Mouse (Mus musculus): ENCODE results near the gene Heyl. TPM values are rescaled to one million over a fixed set of nuclear protein-coding genes. Genes with fewer than 3 reads are reported as not detected.

The Heyl gene
- not detected in 2 replicates for total RNA-seq (2017)

DNA sequence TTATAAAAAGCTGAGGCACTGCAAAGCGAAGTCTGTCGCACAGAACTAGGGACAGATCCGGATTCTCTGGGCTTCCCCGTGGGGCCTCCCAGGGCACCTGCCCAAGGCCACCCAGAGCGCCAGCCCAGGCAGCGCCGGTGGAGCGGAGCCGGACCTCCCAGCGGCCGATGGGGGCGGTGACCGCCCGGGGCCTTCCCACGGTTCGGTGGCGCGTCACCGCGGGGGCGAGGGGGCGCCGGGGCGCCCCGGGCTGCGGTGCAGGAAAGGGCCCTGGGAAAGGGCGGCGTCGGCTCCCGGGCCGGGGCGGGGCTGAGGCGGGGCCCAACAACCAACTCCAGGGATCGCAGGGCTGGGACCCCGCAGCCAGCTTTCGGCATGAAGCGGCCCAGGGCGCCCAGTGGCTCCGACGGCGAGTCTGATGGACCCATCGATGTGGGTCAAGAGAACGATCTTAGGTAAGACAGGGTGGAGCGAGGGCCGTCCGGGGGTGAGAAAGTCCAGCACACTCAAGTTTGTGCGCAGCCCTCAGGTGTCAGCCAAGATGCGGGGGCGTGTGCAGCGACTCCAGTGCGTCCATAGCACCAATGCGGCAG lies at the start of gene Heyl:
Gene Heyl (plus strand): TSS at position 65 of the 593 bp plus-strand sequence.
- peak; percentile 46 to 51; a peak in 2 of 4 replicates for ATAC-seq (replicated peaks in 1 of 2; ENCODE audit: insufficient read depth in 1 of 2, low FRiP score in 2 of 2, low TSS enrichment in 1 of 2, low read depth in 1 of 2, poor library complexity in 2 of 2, severe bottlenecking in 2 of 2)

DNA sequence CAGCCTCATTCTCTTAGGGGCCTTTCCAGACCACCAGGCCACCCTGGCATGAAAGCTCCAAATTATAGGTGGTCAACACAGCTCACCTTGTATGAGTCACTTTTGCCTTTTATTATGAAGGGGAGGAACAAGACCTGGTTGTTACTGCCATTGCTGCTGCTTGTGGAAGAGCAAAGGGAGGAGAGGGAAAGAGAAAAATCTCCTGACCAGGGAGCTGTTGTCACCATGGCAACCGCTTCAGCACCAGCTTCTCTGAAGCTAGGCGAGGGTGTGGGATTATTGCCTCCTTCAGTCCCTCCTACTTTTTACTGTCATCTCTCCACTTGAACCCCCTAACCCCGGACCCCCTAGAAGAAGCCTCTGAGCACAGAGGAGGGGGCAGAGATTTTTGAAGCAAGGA lies 48.5 kb upstream of the Heyl start:
- ATAC-seq (replicated peaks in 1 of 2; ENCODE audit: insufficient read depth in 1 of 2, low FRiP score in 2 of 2, low TSS enrichment in 1 of 2, low read depth in 1 of 2, poor library complexity in 2 of 2, severe bottlenecking in 2 of 2) = no peak

DNA sequence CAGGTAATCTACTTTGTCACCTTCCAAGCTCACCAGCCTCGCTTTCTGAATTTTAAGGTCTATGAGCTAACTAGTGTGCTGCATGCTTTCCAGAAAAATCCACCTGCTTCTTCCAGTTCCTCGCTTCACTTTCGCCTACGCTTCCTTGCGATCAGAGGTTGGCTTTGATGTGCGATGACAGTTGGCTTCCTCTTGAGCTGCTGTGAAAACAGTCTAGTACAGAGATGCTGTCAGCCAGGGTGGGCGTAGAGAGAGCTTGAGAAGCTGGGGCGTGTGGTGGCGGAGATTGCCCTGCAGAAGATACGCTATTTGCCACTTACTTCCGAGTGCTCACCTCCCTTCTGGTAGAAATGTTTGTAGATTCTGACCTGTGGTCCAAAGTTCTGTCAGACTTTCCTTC lies 41.0 kb upstream of the Heyl start:
- no peak for ATAC-seq (replicated peaks in 1 of 2; ENCODE audit: insufficient read depth in 1 of 2, low FRiP score in 2 of 2, low TSS enrichment in 1 of 2, low read depth in 1 of 2, poor library complexity in 2 of 2, severe bottlenecking in 2 of 2)

DNA sequence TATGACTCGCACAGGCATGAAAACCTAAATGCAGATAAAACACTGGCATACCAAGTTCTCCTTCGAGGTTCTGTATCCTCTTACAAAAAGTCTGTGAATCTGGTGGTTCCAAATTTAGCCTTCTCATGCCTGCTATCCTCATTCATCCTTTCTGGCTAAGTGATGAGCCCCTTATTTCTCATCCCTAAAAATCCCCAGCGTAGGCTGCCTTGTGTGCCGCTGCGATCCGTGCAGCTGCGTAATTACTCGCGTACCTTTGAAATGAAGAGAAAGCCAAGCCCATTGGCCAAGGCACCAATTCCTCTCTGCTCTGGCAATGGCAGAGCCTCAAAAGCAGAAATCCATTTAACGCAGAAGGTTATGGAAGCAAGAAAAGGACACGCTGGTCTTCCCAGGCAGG lies 39.6 kb upstream of the Heyl start:
- ATAC-seq (replicated peaks in 1 of 2; ENCODE audit: insufficient read depth in 1 of 2, low FRiP score in 2 of 2, low TSS enrichment in 1 of 2, low read depth in 1 of 2, poor library complexity in 2 of 2, severe bottlenecking in 2 of 2) = no peak

DNA sequence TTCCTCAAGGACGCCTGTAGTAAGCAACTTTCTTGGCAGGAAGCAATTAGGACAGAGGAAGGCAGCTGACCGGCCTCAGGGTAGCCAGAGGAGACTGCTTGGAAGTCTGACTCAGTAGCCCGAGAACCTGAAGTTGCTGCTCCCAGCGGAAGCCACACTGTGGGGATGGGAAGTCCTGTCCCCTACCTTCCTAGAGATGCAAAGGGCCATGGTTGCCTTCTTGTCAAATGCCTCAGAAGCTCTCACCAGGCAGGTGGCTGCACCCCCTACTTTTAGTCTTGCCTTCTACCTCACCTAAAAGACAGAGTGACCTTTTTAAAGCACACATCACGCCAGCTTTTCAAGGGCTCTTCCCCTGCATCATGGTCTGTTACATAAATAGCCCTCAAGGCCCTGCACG lies 36.7 kb upstream of the Heyl start:
- ATAC-seq (replicated peaks in 1 of 2; ENCODE audit: insufficient read depth in 1 of 2, low FRiP score in 2 of 2, low TSS enrichment in 1 of 2, low read depth in 1 of 2, poor library complexity in 2 of 2, severe bottlenecking in 2 of 2) = no peak

DNA sequence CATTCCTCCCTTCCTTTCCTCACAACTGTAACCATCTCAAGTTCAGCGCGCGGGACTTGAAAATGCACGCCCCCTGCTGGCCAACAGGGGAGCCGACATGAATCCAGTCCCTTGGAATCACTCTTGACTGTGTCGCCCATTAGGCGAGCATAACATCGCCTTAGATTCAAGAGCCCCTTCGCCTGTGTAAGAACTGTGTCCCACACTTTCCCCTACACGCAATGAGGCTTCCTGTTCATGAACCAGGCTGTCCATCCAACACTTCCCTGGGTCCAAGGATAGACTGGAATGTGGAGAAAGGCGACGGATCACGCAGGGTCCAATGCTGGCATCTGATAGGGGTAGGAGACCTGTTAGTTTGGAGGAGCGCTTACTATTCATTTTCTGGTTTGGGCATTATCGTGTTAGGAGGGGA lies 32.6 kb upstream of the Heyl start:
- ATAC-seq (replicated peaks in 1 of 2; ENCODE audit: insufficient read depth in 1 of 2, low FRiP score in 2 of 2, low TSS enrichment in 1 of 2, low read depth in 1 of 2, poor library complexity in 2 of 2, severe bottlenecking in 2 of 2) = peak; percentile 47 to 61

DNA sequence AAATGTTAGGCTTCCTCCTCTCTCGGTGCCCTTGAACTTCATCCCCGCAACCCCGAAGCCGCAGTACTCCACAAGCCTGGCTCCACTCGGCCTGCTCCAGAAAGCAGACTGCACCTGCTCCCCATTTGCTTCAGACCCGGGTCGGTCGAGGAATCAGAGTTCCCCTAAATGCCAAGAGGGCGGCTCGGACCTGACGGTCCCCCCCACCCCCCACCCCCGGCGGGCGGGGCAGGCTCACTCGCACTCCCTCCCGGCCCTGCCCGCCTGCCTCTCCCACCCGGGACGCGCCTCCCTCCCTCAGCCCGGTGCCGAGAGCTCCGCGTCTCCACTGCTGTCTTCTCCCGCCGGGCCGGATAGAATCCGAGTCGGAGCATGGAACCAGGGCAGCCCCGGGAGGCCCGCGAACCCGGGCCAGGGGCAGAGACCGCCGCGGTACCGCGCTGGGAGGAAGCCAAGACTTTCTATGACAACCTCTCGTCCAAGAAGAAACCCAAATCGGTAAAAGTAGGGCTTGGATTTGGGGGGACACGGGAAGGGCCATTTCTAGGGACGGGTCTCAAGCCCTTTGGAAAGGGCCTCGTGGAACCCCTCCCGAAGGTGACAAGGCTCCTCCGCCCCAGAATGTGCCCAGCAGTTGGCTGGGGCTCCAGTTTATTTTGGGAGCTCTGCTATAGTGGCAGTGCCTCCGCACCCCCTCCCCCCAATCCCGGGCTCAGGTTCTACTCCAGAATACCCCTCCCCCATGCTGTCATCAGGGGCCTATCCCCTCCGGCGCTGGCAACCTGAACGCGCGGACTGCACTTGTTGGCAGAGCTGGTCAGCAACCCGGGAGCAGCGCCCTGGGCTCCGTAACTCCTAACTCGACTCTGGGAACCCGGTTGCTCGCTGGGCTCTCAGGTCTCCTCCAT lies 31.9 kb upstream of the Heyl start, which contains the start of gene Nt5c1a:
Gene Nt5c1a (plus strand): TSS at position 319 of the 908 bp plus-strand sequence.
- peak in 1 of 2 experiments; percentile 11; a peak in 2 of 4 replicates for ATAC-seq (replicated peaks in 1 of 2; ENCODE audit: insufficient read depth in 1 of 2, low FRiP score in 2 of 2, low TSS enrichment in 1 of 2, low read depth in 1 of 2, poor library complexity in 2 of 2, severe bottlenecking in 2 of 2)

DNA sequence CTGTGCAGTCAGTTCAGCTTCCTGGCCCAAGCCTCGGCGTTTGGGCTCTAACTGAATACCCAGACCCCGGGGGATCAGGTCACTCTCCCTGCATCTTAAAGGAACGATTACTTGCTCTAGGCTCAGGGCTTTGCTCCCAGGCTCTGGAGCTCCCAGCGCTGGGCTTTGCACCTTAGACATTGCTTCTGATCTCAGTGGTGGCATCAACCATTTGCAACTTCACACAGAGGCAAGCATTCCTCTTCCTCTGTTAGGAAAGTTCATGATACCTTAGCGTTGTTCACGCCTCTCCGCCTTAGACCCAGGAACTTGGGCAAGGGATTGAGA lies 31.3 kb upstream of the Heyl start:
- ATAC-seq (replicated peaks in 1 of 2; ENCODE audit: insufficient read depth in 1 of 2, low FRiP score in 2 of 2, low TSS enrichment in 1 of 2, low read depth in 1 of 2, poor library complexity in 2 of 2, severe bottlenecking in 2 of 2) = no peak

DNA sequence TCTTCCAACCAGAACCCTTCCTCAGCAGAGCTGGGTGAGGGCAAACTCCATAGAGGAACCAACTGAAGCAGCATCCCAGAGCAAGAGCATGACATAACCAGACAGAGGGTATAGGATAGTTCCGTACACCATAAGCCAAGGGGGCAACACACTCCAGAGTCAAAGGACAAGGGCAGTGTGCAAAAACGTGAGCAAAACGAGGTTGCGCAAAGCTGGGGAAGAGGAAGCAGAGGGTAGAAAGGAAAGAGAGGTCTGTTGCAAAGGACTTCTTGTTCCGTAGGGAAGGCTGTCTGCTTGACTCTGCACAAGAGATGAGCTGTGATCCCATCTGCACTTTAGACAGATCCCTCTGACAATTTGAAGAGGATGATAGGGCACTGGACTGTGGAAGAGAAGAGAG lies 26.0 kb upstream of the Heyl start:
- ATAC-seq (replicated peaks in 1 of 2; ENCODE audit: insufficient read depth in 1 of 2, low FRiP score in 2 of 2, low TSS enrichment in 1 of 2, low read depth in 1 of 2, poor library complexity in 2 of 2, severe bottlenecking in 2 of 2) = peak; percentile 12 to 37; a peak in 2 of 4 replicates

DNA sequence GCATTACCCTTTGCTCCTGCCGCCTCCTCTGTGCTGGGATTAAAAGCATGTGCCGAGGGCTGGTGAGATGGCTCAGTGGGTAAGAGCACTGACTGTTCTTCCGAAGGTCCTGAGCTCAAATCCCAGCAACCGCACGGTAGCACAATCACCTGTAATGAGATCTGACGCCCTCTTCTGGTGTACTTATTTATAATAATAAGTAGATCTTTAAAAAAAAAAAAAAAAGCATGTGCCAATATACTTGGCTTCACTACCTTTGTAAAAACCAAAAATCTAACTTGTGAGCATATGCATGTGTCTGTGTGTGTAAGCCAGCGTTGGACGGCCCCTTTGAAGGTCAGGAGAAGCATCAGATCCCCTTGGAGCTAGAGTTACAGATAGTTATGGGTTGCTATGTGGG lies 22.4 kb upstream of the Heyl start:
- no peak for ATAC-seq (replicated peaks in 1 of 2; ENCODE audit: insufficient read depth in 1 of 2, low FRiP score in 2 of 2, low TSS enrichment in 1 of 2, low read depth in 1 of 2, poor library complexity in 2 of 2, severe bottlenecking in 2 of 2)

DNA sequence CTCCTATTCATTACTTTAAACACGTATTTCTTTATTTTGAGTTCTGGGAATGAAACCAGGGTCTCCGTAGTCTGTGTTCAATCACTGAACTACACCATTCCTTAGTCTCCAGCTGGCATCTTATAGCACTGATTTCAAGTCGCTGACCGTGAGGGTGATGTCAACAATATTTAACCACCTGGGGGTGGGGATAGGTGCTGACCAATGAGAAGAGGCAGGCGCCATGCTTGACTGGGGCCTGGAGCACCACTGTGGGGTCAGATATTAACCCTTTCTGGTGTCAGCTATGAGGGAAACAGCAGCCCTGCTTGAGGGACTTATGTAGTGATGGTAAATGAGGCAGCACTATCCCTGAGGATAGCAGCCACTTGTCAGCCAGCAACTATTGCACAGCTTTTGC lies 21.9 kb upstream of the Heyl start:
- ATAC-seq (replicated peaks in 1 of 2; ENCODE audit: insufficient read depth in 1 of 2, low FRiP score in 2 of 2, low TSS enrichment in 1 of 2, low read depth in 1 of 2, poor library complexity in 2 of 2, severe bottlenecking in 2 of 2) = no peak

DNA sequence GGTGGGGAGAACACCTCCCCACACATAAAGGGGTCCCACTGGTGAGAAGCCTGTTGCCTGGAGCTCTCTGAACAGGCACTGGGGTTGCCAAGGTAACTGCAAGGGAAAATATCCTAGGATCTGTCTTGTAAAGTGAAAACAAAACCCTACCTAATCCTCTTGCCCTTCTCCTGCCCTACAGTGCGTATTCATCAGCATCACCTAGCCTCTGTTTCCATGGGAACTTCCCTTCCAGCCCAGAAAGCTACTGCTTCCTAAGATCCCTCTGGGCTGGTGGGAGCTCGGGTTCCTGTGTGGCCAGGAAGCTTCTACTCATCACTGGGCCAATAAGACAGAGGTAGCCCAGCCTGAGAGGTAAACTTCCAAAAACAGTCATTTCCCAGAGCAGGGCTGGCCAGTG lies 21.0 kb upstream of the Heyl start:
- ATAC-seq (replicated peaks in 1 of 2; ENCODE audit: insufficient read depth in 1 of 2, low FRiP score in 2 of 2, low TSS enrichment in 1 of 2, low read depth in 1 of 2, poor library complexity in 2 of 2, severe bottlenecking in 2 of 2) = no peak

DNA sequence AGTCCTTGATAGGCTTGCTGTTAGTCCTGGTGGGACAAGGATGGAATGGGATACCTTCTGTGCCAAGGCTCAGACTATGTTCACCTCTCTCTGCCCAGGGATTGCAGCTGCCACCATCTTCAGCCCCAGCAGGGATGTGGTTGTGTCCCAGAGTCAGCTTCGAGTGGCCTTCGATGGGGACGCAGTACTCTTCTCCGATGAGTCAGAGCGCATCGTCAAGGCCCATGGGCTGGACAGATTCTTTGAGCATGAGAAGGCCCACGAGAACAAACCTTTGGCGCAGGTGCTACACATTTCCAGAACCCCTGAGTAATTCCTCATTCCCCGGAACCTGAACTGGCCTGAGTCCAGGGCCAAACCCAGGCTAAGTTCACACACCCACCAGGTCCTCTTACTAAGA lies 19.4 kb upstream of the Heyl start:
- no peak for ATAC-seq (replicated peaks in 1 of 2; ENCODE audit: insufficient read depth in 1 of 2, low FRiP score in 2 of 2, low TSS enrichment in 1 of 2, low read depth in 1 of 2, poor library complexity in 2 of 2, severe bottlenecking in 2 of 2)

DNA sequence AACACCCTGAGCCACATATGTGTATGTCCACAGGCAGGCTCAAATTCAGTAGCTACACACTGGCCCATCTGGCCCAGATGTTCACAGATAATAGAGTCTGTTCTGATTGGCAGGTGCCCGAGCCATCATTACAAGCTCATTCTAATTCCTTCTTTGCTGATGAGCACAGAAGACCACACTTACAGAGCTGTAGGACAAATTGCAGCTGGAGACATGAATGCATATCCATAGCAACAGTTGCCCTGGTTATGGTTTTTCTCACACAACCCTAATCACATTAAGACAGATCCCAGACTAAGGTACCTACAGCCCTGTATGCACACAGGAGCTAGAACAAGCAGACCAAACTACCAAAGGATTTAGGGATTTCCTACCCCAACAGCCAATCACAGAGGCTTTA lies 18.0 kb upstream of the Heyl start:
- no peak for ATAC-seq (replicated peaks in 1 of 2; ENCODE audit: insufficient read depth in 1 of 2, low FRiP score in 2 of 2, low TSS enrichment in 1 of 2, low read depth in 1 of 2, poor library complexity in 2 of 2, severe bottlenecking in 2 of 2)

DNA sequence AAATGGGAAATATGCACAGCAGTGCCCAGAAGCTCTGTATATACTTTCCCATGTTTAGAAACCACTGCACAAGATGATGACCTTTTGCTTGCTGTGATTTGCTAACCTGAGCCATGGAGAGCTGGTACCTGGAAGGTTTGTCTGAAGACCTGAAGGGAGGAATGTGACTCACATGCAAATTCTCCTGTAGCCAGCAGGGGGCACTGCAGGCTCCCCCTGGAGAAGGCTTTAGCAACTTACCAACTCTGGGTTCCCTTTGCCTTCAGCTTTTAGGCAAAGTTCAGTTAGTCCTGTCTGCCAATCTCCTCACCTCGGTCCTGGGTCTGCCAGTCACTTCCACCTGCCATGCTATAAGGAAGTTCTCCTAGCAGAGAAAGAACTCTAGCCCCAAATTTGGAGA lies 16.6 kb upstream of the Heyl start:
- peak; percentile 3 to 52; a peak in 2 of 4 replicates for ATAC-seq (replicated peaks in 1 of 2; ENCODE audit: insufficient read depth in 1 of 2, low FRiP score in 2 of 2, low TSS enrichment in 1 of 2, low read depth in 1 of 2, poor library complexity in 2 of 2, severe bottlenecking in 2 of 2)

DNA sequence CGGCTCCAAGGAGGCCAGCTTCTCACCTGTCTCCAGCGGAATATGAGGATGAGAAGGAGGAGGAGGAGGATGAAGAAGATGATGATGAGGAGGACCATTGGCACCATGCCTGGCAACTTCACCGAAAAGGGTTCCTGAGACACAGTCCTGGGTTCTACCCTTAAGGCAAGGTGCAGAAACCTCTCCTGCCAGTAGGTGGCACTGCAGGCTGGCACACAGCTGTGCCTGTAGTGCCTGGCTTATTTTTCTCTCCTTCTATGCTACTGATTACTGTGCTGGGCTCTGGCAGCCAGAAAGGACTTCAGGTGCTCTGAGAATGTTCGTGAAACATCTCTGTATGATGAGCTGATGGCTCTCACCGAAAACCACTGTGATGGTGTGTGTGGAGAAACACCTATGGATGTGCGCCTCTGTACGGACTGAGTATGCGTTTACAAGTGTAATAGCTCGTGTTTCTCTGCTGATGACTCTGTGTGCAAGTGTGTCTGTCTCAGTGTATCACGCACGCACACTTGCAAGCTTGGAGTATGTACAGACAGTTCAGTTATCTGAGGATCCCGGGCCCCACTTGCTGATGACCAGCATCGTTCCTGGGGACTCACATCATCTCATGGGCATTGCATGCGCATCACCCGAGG lies 13.5 kb upstream of the Heyl start:
- peak; percentile 73 to 77; a peak in 3 of 4 replicates for ATAC-seq (replicated peaks in 1 of 2; ENCODE audit: insufficient read depth in 1 of 2, low FRiP score in 2 of 2, low TSS enrichment in 1 of 2, low read depth in 1 of 2, poor library complexity in 2 of 2, severe bottlenecking in 2 of 2)

DNA sequence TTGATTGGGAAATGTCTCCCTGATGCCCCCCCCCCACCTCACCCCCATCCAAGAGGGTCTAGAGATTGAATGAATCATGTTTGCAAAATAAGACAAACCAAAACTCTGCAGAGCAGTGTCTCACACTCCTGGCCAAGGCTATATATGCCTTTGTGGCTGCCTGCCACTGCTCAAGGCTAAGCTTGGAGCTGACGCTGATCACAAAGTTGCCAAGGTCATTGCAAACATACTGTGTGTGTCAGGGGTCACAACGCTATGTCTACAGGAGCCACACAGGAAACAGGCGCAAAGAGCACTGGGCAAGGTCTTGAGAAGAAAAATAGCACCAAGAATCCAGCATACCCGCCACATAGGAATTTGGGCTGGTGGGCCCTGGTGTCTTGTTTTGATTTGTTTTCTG lies 12.7 kb upstream of the Heyl start:
- no peak for ATAC-seq (replicated peaks in 1 of 2; ENCODE audit: insufficient read depth in 1 of 2, low FRiP score in 2 of 2, low TSS enrichment in 1 of 2, low read depth in 1 of 2, poor library complexity in 2 of 2, severe bottlenecking in 2 of 2)

DNA sequence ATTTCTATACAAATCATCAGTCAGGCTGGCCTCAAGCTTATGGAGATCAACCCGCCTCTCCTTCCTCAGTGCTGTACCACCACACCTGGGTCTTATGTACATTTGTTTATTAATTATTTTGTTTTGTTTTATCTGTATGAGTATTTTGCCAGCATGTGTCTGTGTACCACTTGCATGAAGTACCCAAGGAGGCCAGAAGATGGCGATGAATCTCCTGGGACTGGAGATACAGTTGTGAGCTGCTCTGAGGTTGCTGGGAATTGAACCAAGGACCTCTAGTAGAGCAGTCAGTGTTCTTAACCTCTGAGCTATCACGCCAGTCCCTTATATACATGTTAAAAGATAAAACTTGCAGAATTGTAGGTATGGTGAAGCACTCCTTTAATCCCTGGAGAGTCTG lies 10.0 kb upstream of the Heyl start:
- no peak for ATAC-seq (replicated peaks in 1 of 2; ENCODE audit: insufficient read depth in 1 of 2, low FRiP score in 2 of 2, low TSS enrichment in 1 of 2, low read depth in 1 of 2, poor library complexity in 2 of 2, severe bottlenecking in 2 of 2)
